Mouse (Mus musculus): Measurements from ENCODE around the gene Foxo4.

The Foxo4 gene

GRCm38 (mm10) chrX:101290111-101290510 lies 35.8 kb downstream of the Foxo4 start:
- in situ Hi-C loops (cut with MseI, MboI): no loop called here

GRCm38 (mm10) chrX:101299055-101299454 lies 44.7 kb downstream of the Foxo4 start, which contains the start of gene Nlgn3:
Nlgn3 (plus strand) TSS chrX:101299168.
- in situ Hi-C loops (cut with MseI, MboI): no loop called here

GRCm38 (mm10) chrX:101299473-101300426 lies 45.4 kb downstream of the Foxo4 start:
- in situ Hi-C loops (cut with MseI, MboI): no loop called here

- in situ Hi-C loops (cut with MseI, MboI): no loop called here
These were observed 46.2 kb downstream of the Foxo4 start for GRCm38 (mm10) chrX:101300427-101301030.

- in situ Hi-C loops (cut with MseI, MboI): no loop called here
These were observed 47.3 kb downstream of the Foxo4 start for GRCm38 (mm10) chrX:101301654-101302053.

- in situ Hi-C loops (cut with MseI, MboI): no loop called here
These were observed 50.3 kb downstream of the Foxo4 start for GRCm38 (mm10) chrX:101304646-101305045.

GRCm38 (mm10) chrX:101309299-101309698 lies 55.0 kb downstream of the Foxo4 start:
- in situ Hi-C loops (cut with MseI, MboI): no loop called here
